Mouse (Mus musculus) liver, adult 2 months (tissue): ENCODE measurements around the gene Tmprss2.

Experiments
- CTCF ChIP-seq: fragments of 200-500 bp; IDR thresholded peaks from 2 replicates; pipeline ENCODE4 v1.5.1; 2011; ENCODE audit warnings: low read depth, low read length, control low read depth
- POLR2A ChIP-seq: fragments of 200-500 bp; IDR thresholded peaks from 2 replicates; pipeline ENCODE4 v1.6.1; 2011; ENCODE audit warnings: low read length, control low read depth; ENCODE audit not compliant: insufficient read depth; ENCODE audit errors: extremely low read depth

GRCm38 (mm10) chr16:97649522-97650188, 38.7 kb upstream of the Tmprss2 start:
- TF ChIP-seq POLR2A (no peak), CTCF (no peak)
